Mouse (Mus musculus) mature B cell (primary cell): Measurements from ENCODE around the gene Olfr871.
"Not testable (repeated sequence)": the region's sequence is repeated elsewhere in the genome, so short reads cannot be mapped to it uniquely, and the experiment has no call there.

ENCODE experiments used
- in situ Hi-C: fragments of 300-500 bp; cut with MboI; formaldehyde crosslinking; loops from 2 replicates; pipeline ENCODE4 v1.14.3; 2019

Gene Olfr871

GRCm38 (mm10) chr9:20211907-20212306, at the start of gene Olfr871:
Gene Olfr871, plus strand, starts transcription at chr9:20212207.
- in situ Hi-C loops = no loop called here

DNA sequence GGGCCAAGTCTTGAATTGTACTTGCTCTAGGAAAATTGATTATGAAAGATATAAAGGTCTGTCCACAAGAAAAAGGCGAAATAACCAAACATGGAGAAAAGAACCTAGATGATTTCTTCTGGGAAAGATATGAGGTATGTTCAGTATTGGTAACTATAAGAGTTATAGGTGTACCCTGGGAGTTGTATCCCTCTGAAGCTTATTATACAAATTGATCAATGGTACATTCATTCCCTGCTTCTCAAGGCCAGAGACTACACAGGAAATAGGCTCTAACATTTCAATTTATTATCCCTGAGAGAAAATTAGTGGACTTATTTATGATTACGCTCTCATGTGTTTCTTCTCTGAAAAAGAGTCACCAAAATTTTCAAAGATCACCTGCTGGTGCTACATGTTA, 38.0 kb upstream of the Olfr871 start, which contains the start of gene Olfr870:
Olfr870 (minus strand) TSS at position 101 of the 400 bp plus-strand sequence.
- in situ Hi-C loops = no loop called here

DNA sequence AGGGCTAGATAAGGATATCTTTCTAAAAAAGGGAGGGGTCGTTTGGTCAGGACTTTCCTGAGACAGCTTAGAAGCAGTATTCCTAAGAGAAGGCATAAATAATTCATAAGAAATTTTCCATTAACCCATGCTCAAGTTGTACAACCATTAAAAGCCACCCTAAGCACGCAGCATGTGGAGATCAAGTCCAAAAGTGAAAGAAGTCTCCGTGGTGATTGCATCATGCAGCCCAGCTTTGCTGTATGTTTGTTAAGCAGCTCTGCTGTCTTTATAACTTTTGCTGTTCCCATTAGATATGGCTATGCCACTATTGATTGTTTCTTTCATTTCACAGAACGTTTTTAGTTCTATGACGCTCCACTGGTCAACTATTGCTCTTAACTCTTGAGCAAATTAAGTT, 32.5 kb upstream of the Olfr871 start:
- in situ Hi-C loops = no loop called here

- in situ Hi-C loops = no loop called here
These were observed 9.9 kb upstream of the Olfr871 start for GRCm38 (mm10) chr9:20202131-20202530.

DNA sequence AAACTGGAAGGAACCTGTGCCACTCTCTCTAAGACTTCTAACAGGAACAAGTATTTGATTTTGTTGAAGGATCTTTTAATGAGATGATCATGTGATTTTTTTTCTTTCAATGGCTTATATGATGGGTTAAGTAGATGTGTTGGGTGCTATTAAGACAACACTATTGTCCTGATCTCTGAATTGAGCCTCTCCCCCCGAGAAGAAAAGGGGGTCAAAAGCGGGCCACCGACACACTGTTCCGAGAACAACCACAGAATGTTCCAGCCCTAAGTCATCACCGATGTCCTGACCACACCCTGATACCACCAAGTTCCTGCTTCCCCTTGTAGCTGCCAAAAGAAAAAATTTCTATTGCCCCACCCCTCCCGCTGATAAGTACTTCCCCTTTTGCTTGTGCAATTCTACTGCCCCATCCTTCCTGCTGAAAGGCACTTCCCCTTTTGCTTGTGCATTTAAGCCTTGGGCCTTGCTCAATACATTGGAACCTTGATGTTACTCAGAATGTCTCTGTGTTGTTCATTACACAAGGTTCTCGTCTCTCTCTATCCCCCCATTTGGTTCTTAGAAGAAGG, 8.5 kb upstream of the Olfr871 start:
- in situ Hi-C loops = not testable (repeated sequence)

GRCm38 (mm10) chr9:20210812-20211211, 1.2 kb upstream of the Olfr871 start:
- in situ Hi-C loops = no loop called here

DNA sequence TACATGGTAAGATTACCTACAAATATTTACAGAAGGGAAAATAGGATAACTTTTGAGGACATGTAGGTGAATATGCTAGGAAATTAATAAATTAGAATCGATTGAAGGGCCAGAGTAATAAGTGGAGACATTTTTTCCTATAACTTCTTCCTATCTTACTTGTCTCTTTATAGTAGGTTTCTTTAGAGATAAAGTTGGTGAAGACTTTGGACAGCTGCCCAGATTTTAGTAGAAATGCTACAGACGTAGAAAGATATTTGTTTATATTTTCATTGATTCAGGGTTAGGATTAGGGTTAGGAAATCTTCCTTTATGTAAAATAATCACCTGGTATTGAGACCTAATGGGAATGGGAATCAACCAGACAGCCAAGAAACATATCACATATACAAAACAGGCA, 530 bp upstream of the Olfr871 start:
- in situ Hi-C loops = no loop called here

DNA sequence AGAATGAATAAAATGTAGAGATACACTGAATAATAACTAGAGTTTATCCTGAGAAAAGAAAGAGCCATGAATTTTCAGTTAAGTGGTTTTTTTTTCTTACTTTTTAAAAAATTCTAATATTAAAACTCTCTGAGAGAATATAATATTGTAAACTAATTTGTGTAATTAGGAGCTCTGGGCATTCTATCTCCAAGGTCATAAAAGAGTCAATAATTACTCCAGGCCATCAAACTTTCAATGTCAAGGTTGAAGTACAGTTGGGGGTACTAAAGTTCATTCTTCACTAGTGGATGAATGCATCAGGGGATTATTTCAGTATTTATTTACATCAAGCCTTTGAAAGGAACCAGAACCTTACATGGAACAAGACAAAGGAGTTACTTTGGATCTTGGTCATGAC, 24.8 kb downstream of the Olfr871 start, which contains the start of gene Olfr872:
Olfr872 (plus strand) TSS at position 301 of the 400 bp plus-strand sequence.
- in situ Hi-C loops = no loop called here

DNA sequence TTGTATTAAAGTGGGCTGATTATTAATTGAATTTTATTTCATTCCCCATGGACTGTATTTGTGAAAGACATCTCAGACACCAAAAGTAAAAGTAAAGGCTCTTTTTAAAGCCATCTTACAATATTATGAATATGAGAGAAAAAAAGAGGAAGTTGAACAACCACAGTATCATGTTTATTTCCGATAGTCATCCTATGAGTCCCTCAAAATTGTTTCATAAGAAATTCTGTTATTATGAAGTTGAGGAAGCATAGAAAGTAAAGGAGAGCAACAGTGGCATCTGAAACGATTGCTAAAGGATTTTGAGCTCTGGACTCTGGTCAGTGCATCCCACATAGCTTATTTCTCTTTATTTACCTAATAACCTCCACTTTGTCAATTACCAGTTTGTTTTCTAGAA, 25.4 kb downstream of the Olfr871 start:
- in situ Hi-C loops = no loop called here
